Comparison of ENCODE assay signal across 22 mouse cellular contexts in the genomic region with DNA sequence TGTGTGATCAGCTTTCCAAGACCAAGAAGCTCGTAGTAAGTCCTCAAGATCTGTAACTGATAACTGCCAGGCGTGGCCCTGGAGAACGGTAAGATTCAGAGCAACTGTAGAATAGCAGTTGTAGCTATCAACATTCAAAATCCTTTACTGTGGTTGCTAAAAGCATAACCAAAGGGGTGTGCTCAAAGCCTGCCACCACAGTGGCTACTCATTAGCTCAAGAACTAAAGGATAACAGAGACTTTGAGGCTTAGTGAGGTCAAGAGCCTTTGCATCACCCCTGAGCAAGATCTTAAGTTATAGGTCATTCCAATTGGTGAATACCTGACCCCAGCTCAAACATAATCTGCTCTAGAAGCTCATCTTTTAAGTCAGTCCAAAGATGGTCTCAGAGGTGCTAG.
DNase-seq lines count a peak whose midpoint lies in the region; ATAC-seq and TF ChIP-seq lines count a peak whose summit lies in the region.
"Had no signal": no experiment of that assay in that cellular context is flagged by ENCODE, and none has a peak within 500 bp of the region (broad histone marks: within the 10 kb centered on the region; RNA-seq: fewer than 3 reads in every experiment).

No protein-coding gene starts in this region.

- H3K27ac ChIP-seq in hindbrain, embryonic 13.5 days: peak overlapping the region; percentile 10; the same call in 1 of the 2 replicates
- no peak overlapping the region for H3K27ac ChIP-seq in hindbrain, postnatal 0 days
- H3K27ac ChIP-seq in kidney, adult 2 months (ENCODE audit: insufficient read depth, low read depth, low read length): no peak overlapping the region
- H3K27ac ChIP-seq in neural tube, embryonic 13.5 days (replicated peaks): peak overlapping the region; percentile 59
- H3K27ac ChIP-seq: embryonic facial prominence, embryonic 13.5 days; embryonic facial prominence, embryonic 15.5 days; forebrain, embryonic 10.5 days; forebrain, embryonic 12.5 days had no signal

- no peaks in the 10 kb centered on the region for H3K36me3 ChIP-seq in hindbrain, embryonic 13.5 days
- H3K36me3 ChIP-seq in hindbrain, postnatal 0 days (ENCODE audit: insufficient read depth, low read length): no peaks in the 10 kb centered on the region
- no peaks in the 10 kb centered on the region for H3K36me3 ChIP-seq in kidney, adult 2 months (ENCODE audit: control insufficient read depth, insufficient read depth, low read length)
- no peaks in the 10 kb centered on the region for H3K36me3 ChIP-seq in neural tube, embryonic 13.5 days
- H3K36me3 ChIP-seq: embryonic facial prominence, embryonic 13.5 days; embryonic facial prominence, embryonic 15.5 days; forebrain, embryonic 10.5 days; forebrain, embryonic 12.5 days had no signal

- DNase-seq in hindbrain, postnatal 0 days (ENCODE audit: low spot score): no peak
- peak; percentile 73 for DNase-seq in kidney, adult 2 months
- no peak for DNase-seq in kidney, postnatal 14 days
- DNase-seq in neural tube, embryonic 10.5 days (ENCODE audit: extremely low spot score, low spot score): no peak
- DNase-seq: adrenal gland, adult 2 months; adrenal gland, postnatal 10 days; adrenal gland, postnatal 25 days; cerebellum, adult 11 months; cerebellum, adult 18-20 months; cerebellum, adult 8-10 months; cerebellum, adult 9-11 months; cerebellum, postnatal 14 days; cerebellum, postnatal 36 days; embryo, embryonic 11 days had no signal

- no peak overlapping the region for H3K4me3 ChIP-seq in hindbrain, embryonic 13.5 days
- H3K4me3 ChIP-seq in hindbrain, postnatal 0 days (ENCODE audit: low read length): no peak overlapping the region
- no peak overlapping the region for H3K4me3 ChIP-seq in kidney, adult 2 months (ENCODE audit: insufficient read depth, low read depth, low read length)
- no peak overlapping the region for H3K4me3 ChIP-seq in neural tube, embryonic 13.5 days
- H3K4me3 ChIP-seq: embryonic facial prominence, embryonic 13.5 days; embryonic facial prominence, embryonic 15.5 days; erythroblast, embryonic 14.5 days; forebrain, embryonic 10.5 days; forebrain, embryonic 12.5 days had no signal

- 98% methylated on average over 3 of the region's 3 CpGs for WGBS in hindbrain, embryonic 13.5 days
- WGBS in hindbrain, postnatal 0 days: 92% methylated on average over 3 of the region's 3 CpGs
- WGBS in kidney, adult 2 months: 57% methylated on average over 3 of the region's 3 CpGs
- WGBS in neural tube, embryonic 13.5 days: 96% methylated on average over 3 of the region's 3 CpGs

- peaks cover 22% of the 10 kb centered on the region for H3K4me1 ChIP-seq in hindbrain, embryonic 13.5 days (replicated peaks)
- peaks cover 8% of the 10 kb centered on the region; the same call in 1 of the 2 replicates for H3K4me1 ChIP-seq in hindbrain, postnatal 0 days (ENCODE audit: insufficient read depth, low read length)
- peaks cover 34% of the 10 kb centered on the region for H3K4me1 ChIP-seq in kidney, adult 2 months (ENCODE audit: control insufficient read depth, insufficient read depth, low read length)
- H3K4me1 ChIP-seq in neural tube, embryonic 13.5 days (replicated peaks): peaks cover 40% of the 10 kb centered on the region
- H3K4me1 ChIP-seq: embryonic facial prominence, embryonic 13.5 days; embryonic facial prominence, embryonic 15.5 days had no signal

- no peaks in the 10 kb centered on the region for H3K27me3 ChIP-seq in hindbrain, embryonic 13.5 days
- no peaks in the 10 kb centered on the region for H3K27me3 ChIP-seq in hindbrain, postnatal 0 days (ENCODE audit: insufficient read depth, low read length)
- H3K27me3 ChIP-seq in kidney, adult 2 months (replicated peaks; ENCODE audit: control insufficient read depth, insufficient read depth, low read length): no peaks in the 10 kb centered on the region
- H3K27me3 ChIP-seq in neural tube, embryonic 13.5 days: peaks cover 3% of the 10 kb centered on the region; the same call in 1 of the 2 replicates
- H3K27me3 ChIP-seq: embryonic facial prominence, embryonic 13.5 days; embryonic facial prominence, embryonic 15.5 days; forebrain, embryonic 12.5 days had no signal

- H3K4me2 ChIP-seq in hindbrain, embryonic 13.5 days: no peak overlapping the region
- no peak overlapping the region for H3K4me2 ChIP-seq in hindbrain, postnatal 0 days (ENCODE audit: low read depth, low read length)
- no peak overlapping the region for H3K4me2 ChIP-seq in neural tube, embryonic 13.5 days
- H3K4me2 ChIP-seq: embryonic facial prominence, embryonic 13.5 days; embryonic facial prominence, embryonic 15.5 days; forebrain, embryonic 12.5 days had no signal

- peaks cover 6% of the 10 kb centered on the region; the same call in 1 of the 2 replicates for H3K9me3 ChIP-seq in hindbrain, embryonic 13.5 days
- H3K9me3 ChIP-seq in hindbrain, postnatal 0 days (ENCODE audit: low read length): no peaks in the 10 kb centered on the region
- H3K9me3 ChIP-seq in neural tube, embryonic 13.5 days: no peaks in the 10 kb centered on the region
- H3K9me3 ChIP-seq: embryonic facial prominence, embryonic 15.5 days; forebrain, embryonic 12.5 days had no signal

- no peak for TF ChIP-seq POLR2A in kidney, adult 2 months (IDR thresholded peaks at IDR 0.05; ENCODE audit: low read depth, low read length)

- no peak overlapping the region for H3K9ac ChIP-seq in hindbrain, embryonic 13.5 days
- H3K9ac ChIP-seq in hindbrain, postnatal 0 days (replicated peaks; ENCODE audit: low read length): no peak overlapping the region
- H3K9ac ChIP-seq in neural tube, embryonic 13.5 days: no peak overlapping the region
- H3K9ac ChIP-seq: embryonic facial prominence, embryonic 13.5 days; embryonic facial prominence, embryonic 15.5 days; forebrain, embryonic 12.5 days had no signal

- TF ChIP-seq CTCF in hindbrain, postnatal 0 days (IDR thresholded peaks at IDR 0.05; ENCODE audit: low read depth): no peak
- TF ChIP-seq CTCF in kidney, adult 2 months (conservative IDR thresholded peaks at IDR 0.05; ENCODE audit: insufficient read depth, insufficient read length, low read depth, low read length): no peak

- no peak for ATAC-seq in hindbrain, embryonic 13.5 days (ENCODE audit: low FRiP score)
- ATAC-seq in hindbrain, postnatal 0 days: no peak
- no peak for ATAC-seq in neural tube, embryonic 13.5 days (ENCODE audit: low read depth)
- ATAC-seq: forebrain, embryonic 14.5 days had no signal

Comparison
In these comparisons a context has a peak if more than half of its experiments do, and no peak if none do; other contexts are left out.
1. H3K27ac ChIP-seq: peak in hindbrain, embryonic 13.5 days (single experiment) and neural tube, embryonic 13.5 days (single experiment); none in hindbrain, postnatal 0 days (single experiment) and kidney, adult 2 months (single experiment).